Mouse (Mus musculus) liver, postnatal 0 days (tissue): ENCODE measurements around the gene Rab43. TPM values are rescaled to one million over a fixed set of nuclear protein-coding genes. Genes with fewer than 3 reads are reported as not detected.

Experiments
- ATAC-seq: fragments of 200-750 bp; cut with Nextera tagmentation; 2 replicates; pipeline ENCODE4 v1.8.0; 2017; ENCODE audit warnings: mild to moderate bottlenecking, moderate library complexity
- DNase-seq: peaks from one replicate; pipeline ENCODE4 v3.0.0-alpha.2; 2016
- H3K27ac ChIP-seq: fragments of 300-500 bp; sonication (generic); 2 replicates; pipeline ENCODE4 v1.5.1; 2014; ENCODE audit warnings: antibody characterized with exemption, moderate library complexity, mild to moderate bottlenecking, low read depth
- H3K27me3 ChIP-seq: fragments of 300-500 bp; sonication (generic); 2 replicates; pipeline ENCODE4 v1.6.1; 2014; ENCODE audit warnings: low read length, control low read depth, mixed read lengths; ENCODE audit not compliant: insufficient read depth
- H3K36me3 ChIP-seq: fragments of 300-500 bp; sonication (generic); replicated peaks from 2 replicates; pipeline ENCODE4 v1.6.1; 2014; ENCODE audit warnings: mild to moderate bottlenecking, control low read depth, low read length, moderate library complexity, mixed read lengths; ENCODE audit not compliant: insufficient read depth
- H3K4me1 ChIP-seq: fragments of 300-500 bp; sonication (generic); 2 replicates; pipeline ENCODE4 v1.6.1; 2014; ENCODE audit warnings: antibody characterized with exemption, mild to moderate bottlenecking, control low read depth; ENCODE audit not compliant: insufficient read depth
- H3K4me2 ChIP-seq: fragments of 300-500 bp; sonication (generic); 2 replicates; pipeline ENCODE4 v1.6.1; 2014; ENCODE audit warnings: low read depth, mild to moderate bottlenecking, low read length, moderate library complexity, mixed read lengths
- H3K4me3 ChIP-seq: fragments of 300-500 bp; sonication (generic); 2 replicates; pipeline ENCODE4 v1.5.1; 2014; ENCODE audit warnings: low read depth, low read length
- H3K9ac ChIP-seq: fragments of 300-500 bp; sonication (generic); replicated peaks from 2 replicates; pipeline ENCODE4 v1.6.1; 2014; ENCODE audit warnings: mild to moderate bottlenecking, moderate library complexity
- H3K9me3 ChIP-seq: fragments of 300-500 bp; sonication (generic); 2 replicates; pipeline ENCODE4 v1.6.1; 2016; ENCODE audit warnings: mild to moderate bottlenecking, control low read depth, low read length, mixed read lengths
- CTCF ChIP-seq: sonication (generic); IDR thresholded peaks from 2 replicates; pipeline ENCODE4 v1.5.1; 2016; ENCODE audit warnings: antibody characterized with exemption, low read depth
- EP300 ChIP-seq: IDR thresholded peaks from 2 replicates; pipeline ENCODE4 v1.6.1; 2016; ENCODE audit warnings: antibody characterized with exemption, low read depth, mild to moderate bottlenecking
- WGBS: fragments of 180-500 bp; shearing (Covaris S2); extraction: QIAGEN DNeasy Blood & Tissue Kit; methylation state at CpG from one replicate; pipeline ENCODE4 v1.1.7; 2014; ENCODE audit not compliant: insufficient replicate concordance; 5-methylcytosine and 5-hydroxymethylcytosine counted together
- polyA plus RNA-seq: library from polyadenylated mRNA; unstranded; fragments of >200 nt; fragmentation: Nextera tagmentation; extraction: Ambion mirVana; gene quantifications from 2 replicates; pipeline ENCODE4 v1.2.1, GENCODE M21; 2015

Rab43 gene
- polyA plus RNA-seq, 1 experiment from 2014 or later, result 44.4 TPM

DNA sequence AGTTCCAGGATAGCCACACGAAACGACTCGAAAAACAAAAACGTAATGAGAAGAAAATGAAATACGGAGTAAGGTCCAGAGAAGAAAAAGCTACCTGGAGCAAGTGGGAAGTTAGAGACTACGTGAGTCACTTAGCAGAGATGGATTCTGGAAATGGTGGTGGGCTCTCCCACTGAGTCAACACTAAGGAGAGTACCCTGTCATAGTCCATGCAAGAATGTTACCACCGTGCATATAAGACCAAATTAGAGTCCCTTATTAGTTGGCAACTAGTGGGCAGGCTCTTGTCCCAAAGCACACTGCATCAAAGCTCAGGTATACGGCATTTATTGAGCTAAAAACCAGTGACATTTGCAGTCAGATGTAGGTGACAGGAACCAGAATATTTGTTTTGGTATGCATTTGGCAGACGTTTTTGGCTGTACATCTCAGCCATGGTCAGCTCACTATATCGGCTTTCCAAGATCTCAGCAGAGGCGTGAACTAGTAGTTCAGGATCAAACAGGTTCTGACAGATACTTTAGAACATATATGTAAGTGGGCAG is 27.9 kb upstream of the Rab43 start:
- H3K36me3 ChIP-seq, result peaks cover 38% of the 10 kb centered on the region
- no peak for TF ChIP-seq CTCF
- H3K4me2 ChIP-seq, result peak overlapping the region; percentile 86
- WGBS, result 58% methylated on average over 11 of the region's 11 CpGs
- peak overlapping the region; percentile 93 for H3K27ac ChIP-seq
- H3K4me3 ChIP-seq, result peak overlapping the region; percentile 80; the same call in 1 of the 2 replicates
- no peak for DNase-seq
- H3K4me1 ChIP-seq, result peaks cover 12% of the 10 kb centered on the region
- ATAC-seq, result no peak
- no peaks in the 10 kb centered on the region for H3K27me3 ChIP-seq
- peak overlapping the region; percentile 81; the same call in 1 of the 2 replicates for H3K9ac ChIP-seq
- no peaks in the 10 kb centered on the region for H3K9me3 ChIP-seq

DNA sequence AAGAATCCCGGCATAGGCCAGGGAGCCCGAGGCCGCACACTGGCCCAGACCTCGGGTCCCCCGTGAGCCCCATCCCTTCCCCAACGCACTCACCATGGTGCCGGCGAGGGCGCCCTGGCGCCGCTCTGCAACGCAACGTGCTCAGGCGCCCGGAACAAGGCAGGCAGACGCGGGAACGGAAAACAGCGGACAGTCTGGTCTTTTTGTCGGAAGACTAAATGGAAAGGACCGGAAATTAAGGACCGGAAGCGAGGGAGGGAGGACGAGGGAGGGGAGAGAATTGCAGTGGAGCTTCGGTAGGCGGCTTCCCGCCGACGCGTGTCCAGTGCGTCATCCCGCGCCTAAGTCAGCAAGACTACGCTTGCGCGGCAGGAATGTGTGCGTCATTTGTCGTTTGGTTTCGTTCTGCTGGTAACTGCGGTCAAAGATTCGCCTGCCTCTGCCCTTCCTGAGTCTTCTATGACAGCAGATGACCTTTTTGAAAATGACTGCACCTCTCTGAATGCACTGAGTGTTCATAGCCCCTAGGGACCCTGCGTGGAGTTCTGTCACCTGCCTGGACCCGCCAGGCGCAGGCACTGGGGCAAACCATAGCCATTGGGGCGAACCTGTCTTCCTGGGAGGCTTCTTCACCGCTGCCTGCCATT is 26.7 kb upstream of the Rab43 start, which contains the start of gene Isy1:
TSS of gene Isy1 (minus strand) at position 248 of the 647 bp plus-strand sequence.
- peaks cover 27% of the 10 kb centered on the region for H3K36me3 ChIP-seq
- DNase-seq, result peak; percentile 95

DNA sequence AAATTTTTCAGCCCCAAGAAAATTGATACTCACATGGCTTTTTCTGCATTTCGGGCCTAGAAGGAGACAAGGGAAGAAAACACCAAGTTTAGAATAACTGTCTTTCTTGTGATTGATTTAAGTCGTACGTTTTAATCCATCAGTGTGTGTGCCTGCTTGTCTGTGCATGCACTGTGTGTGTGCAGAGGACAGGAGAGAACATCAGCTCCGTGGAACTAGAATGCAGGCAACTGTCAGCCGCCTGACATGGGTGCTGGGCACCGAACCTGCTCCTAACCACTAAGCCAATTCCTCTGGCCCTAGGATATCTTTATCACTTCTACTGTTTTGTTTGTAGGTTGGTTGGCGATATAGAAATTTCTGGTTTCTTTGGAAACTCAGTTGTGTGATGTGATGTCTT is 23.7 kb upstream of the Rab43 start, which contains the start of gene Gm45140:
TSS of gene Gm45140 (minus strand) at position 101 of the 400 bp plus-strand sequence.
- Histone ChIP-seq H3K36me3 (peaks cover 13% of the 10 kb centered on the region), H3K27me3 (no peaks in the 10 kb centered on the region), H3K4me3 (no peak within 1 kb of the TSS), H3K4me2 (no peak within 1 kb of the TSS), H3K9me3 (no peaks in the 10 kb centered on the region), H3K4me1 (peaks cover 12% of the 10 kb centered on the region), H3K9ac (no peak within 1 kb of the TSS), H3K27ac (no peak within 1 kb of the TSS)
- DNase-seq (no peak), ATAC-seq (no peak)
- WGBS, result 91% methylated on average over 7 of the region's 7 CpGs
- TF ChIP-seq EP300 (no peak), CTCF (no peak)

More for the DNA sequence above, 26.7 kb upstream of the Rab43 start, which contains the start of gene Isy1:
- Histone ChIP-seq H3K4me3 (peak within 1 kb of the TSS; percentile 80), H3K9ac (peak within 1 kb of the TSS; percentile 85), H3K9me3 (no peaks in the 10 kb centered on the region), H3K4me1 (peaks cover 12% of the 10 kb centered on the region), H3K4me2 (peak within 1 kb of the TSS; percentile 86), H3K27ac (peak within 1 kb of the TSS; percentile 93), H3K27me3 (no peaks in the 10 kb centered on the region)
- ATAC-seq, result peak; percentile 97
- under 1% methylated on average over 46 of the region's 46 CpGs for WGBS
- TF ChIP-seq EP300 (peak; percentile 83), CTCF (no peak; the same call in 1 of the 2 replicates)

DNA sequence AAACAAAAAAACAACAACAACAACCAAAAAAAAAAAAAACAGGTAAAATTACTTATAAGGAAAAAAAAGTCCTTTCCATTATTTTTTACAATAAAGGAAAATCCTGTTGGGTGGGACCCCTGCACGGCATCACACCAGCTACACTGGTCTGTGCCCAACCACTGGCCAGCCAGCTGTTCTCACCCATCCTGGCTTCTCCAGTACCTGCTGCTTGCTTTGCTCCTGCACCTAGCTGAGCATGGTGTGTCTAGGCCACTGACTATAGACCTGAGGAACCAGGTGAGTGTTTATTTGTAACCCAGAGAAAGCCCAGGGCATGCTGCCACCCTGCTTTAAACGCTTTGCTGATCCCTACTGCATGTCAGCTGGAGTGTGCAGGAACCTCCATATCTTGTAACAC is 8.4 kb upstream of the Rab43 start:
- no peak overlapping the region for H3K9ac ChIP-seq
- WGBS, result 94% methylated on average over 2 of the region's 2 CpGs
- H3K9me3 ChIP-seq, result no peaks in the 10 kb centered on the region
- no peak overlapping the region for H3K4me2 ChIP-seq
- ATAC-seq (no peak), DNase-seq (no peak)
- H3K4me3 ChIP-seq, result no peak overlapping the region
- no peak overlapping the region for H3K27ac ChIP-seq
- no peaks in the 10 kb centered on the region for H3K27me3 ChIP-seq
- TF ChIP-seq EP300, result no peak
- no peak for TF ChIP-seq CTCF
- H3K36me3 ChIP-seq, result peaks cover 73% of the 10 kb centered on the region
- H3K4me1 ChIP-seq, result no peaks in the 10 kb centered on the region

DNA sequence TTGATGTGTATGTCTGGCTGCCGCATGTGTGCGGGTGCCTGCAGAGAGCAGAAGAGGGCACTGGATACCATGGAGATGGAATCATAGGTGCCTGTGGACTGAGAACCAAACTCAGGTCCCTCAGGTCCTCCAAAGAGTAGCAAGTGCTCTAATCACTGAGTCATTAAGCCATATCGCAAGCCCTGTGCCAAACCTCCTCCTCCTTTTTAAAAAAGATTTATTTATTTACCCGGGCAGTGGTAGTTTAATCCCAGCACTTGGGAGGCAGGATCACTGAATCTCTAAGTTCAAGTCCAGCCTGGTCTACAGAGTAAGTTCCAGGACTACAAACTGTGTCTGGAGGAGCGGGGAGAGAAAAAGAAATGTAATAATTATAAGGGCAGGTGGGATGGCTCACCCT is 2.5 kb upstream of the Rab43 start:
- H3K9me3 ChIP-seq, result no peaks in the 10 kb centered on the region
- DNase-seq, result no peak
- no peak for ATAC-seq
- H3K27me3 ChIP-seq, result no peaks in the 10 kb centered on the region
- H3K36me3 ChIP-seq, result peaks cover 34% of the 10 kb centered on the region
- H3K4me3 ChIP-seq, result no peak overlapping the region
- TF ChIP-seq CTCF (no peak), EP300 (no peak)
- no peak overlapping the region for H3K27ac ChIP-seq
- WGBS, result 86% methylated on average over 5 of the region's 5 CpGs
- no peak overlapping the region for H3K9ac ChIP-seq
- H3K4me1 ChIP-seq, result peaks cover 15% of the 10 kb centered on the region
- H3K4me2 ChIP-seq, result no peak overlapping the region

DNA sequence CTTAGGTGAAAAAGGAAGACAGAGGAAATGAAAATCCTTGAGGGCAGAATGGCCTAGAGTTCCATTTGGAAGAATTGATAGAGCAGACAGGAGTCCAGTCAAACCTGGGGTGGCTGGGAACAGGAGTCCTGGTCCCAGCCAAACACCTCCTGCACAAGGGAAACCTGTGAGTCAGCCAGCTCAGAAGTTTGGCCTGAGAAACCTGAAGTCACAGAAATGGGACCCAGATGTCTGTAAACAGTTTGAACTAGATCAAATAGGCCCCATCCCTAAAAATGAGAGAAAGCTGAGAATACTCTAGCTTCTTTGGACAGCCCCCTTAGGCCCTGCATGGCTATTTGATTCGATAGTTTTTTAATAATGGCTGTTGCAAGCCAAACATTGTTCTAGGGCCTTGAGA is 692 bp upstream of the Rab43 start:
- WGBS, result 87% methylated on average over 1 of the region's 1 CpGs
- peaks cover 28% of the 10 kb centered on the region for H3K4me1 ChIP-seq
- TF ChIP-seq CTCF (no peak), EP300 (no peak)
- H3K4me2 ChIP-seq, result peak overlapping the region; percentile 72
- H3K36me3 ChIP-seq, result peaks cover 21% of the 10 kb centered on the region
- H3K4me3 ChIP-seq, result peak overlapping the region; percentile 97
- H3K27me3 ChIP-seq, result no peaks in the 10 kb centered on the region
- peak overlapping the region; percentile 100 for H3K27ac ChIP-seq
- DNase-seq (no peak), ATAC-seq (no peak)
- no peaks in the 10 kb centered on the region for H3K9me3 ChIP-seq
- peak overlapping the region; percentile 93 for H3K9ac ChIP-seq
